Mouse (Mus musculus): ENCODE data around the gene Aqp9.

GRCm38 (mm10) chr9:71120924-71121323, 47.6 kb downstream of the Aqp9 start:
- no peak for TF ChIP-seq POLR2A (IDR thresholded peaks at IDR 0.05; ENCODE audit: extremely low read depth, insufficient read depth, low read length)
- TF ChIP-seq CTCF (IDR thresholded peaks at IDR 0.05; ENCODE audit: low read depth, low read length), result no peak
